ENCODE assay signal across 50 mouse cellular contexts in genomic region chr2:148819909-148820308, GRCm38 (mm10). TPM values are rescaled to one million over a fixed set of nuclear protein-coding genes. Genes with fewer than 3 reads are reported as not detected.
"Had no signal": no experiment of that assay in that cellular context is flagged by ENCODE, and none has a peak within 500 bp of the region (broad histone marks: within the 10 kb centered on the region; RNA-seq: fewer than 3 reads in every experiment).

TSS of gene Cst13 (plus strand) at chr2:148820081.

- H3K27ac ChIP-seq: heart, embryonic 10.5 days; heart, embryonic 13.5 days; heart, embryonic 15.5 days; hindbrain, embryonic 10.5 days; hindbrain, embryonic 12.5 days; hindbrain, embryonic 13.5 days; hindbrain, embryonic 14.5 days; hindbrain, embryonic 15.5 days; hindbrain, postnatal 0 days; intestine, embryonic 15.5 days; kidney, embryonic 15.5 days; kidney, postnatal 0 days; layer of hippocampus, adult 2 months had no signal

- H3K4me3 ChIP-seq: heart, embryonic 10.5 days; heart, embryonic 12.5 days; heart, embryonic 13.5 days; heart, embryonic 15.5 days; hindbrain, embryonic 10.5 days; hindbrain, embryonic 12.5 days; hindbrain, embryonic 13.5 days; hindbrain, embryonic 15.5 days; intestine, embryonic 15.5 days; kidney, embryonic 15.5 days; layer of hippocampus, adult 2 months had no signal

- H3K36me3 ChIP-seq: heart, embryonic 10.5 days; heart, embryonic 12.5 days; heart, embryonic 13.5 days; heart, embryonic 15.5 days; hindbrain, embryonic 10.5 days; hindbrain, embryonic 12.5 days; hindbrain, embryonic 13.5 days; hindbrain, embryonic 15.5 days; intestine, embryonic 15.5 days; kidney, embryonic 15.5 days had no signal

- DNase-seq: heart, postnatal 10 days; heart, postnatal 36 days; heart, postnatal 4 days; kidney, adult 11 months; kidney, adult 18-20 months; kidney, adult 2 months; kidney, adult 8-10 months; kidney, adult 9 months; kidney, postnatal 10 days; kidney, postnatal 14 days; kidney, postnatal 25 days; kidney, postnatal 36 days; kidney, postnatal 4 days; layer of hippocampus, adult 9-11 months; layer of hippocampus, postnatal 36 days had no signal

- H3K4me1 ChIP-seq: heart, embryonic 10.5 days; heart, embryonic 12.5 days; heart, embryonic 13.5 days; heart, embryonic 15.5 days; hindbrain, embryonic 10.5 days; hindbrain, embryonic 12.5 days; hindbrain, embryonic 13.5 days; hindbrain, embryonic 15.5 days; intestine, embryonic 15.5 days; kidney, embryonic 15.5 days had no signal

- H3K27me3 ChIP-seq: heart, embryonic 12.5 days; heart, embryonic 13.5 days; heart, embryonic 15.5 days; hindbrain, embryonic 12.5 days; hindbrain, embryonic 13.5 days; hindbrain, embryonic 15.5 days; intestine, embryonic 15.5 days; kidney, embryonic 15.5 days had no signal

RNA-seq across cellular contexts. Expression of gene Cst13, which starts in this region (rescaled TPM):
- total RNA-seq: heart, postnatal 10 days; heart, postnatal 25 days; heart, postnatal 36 days; heart, postnatal 4 days; hematopoietic stem cell, adult 5-6 weeks; hindbrain, postnatal 0 days; layer of hippocampus, adult 18-20 months; layer of hippocampus, adult 2 months; layer of hippocampus, adult 8-10 months; layer of hippocampus, postnatal 10 days; layer of hippocampus, postnatal 14 days; layer of hippocampus, postnatal 25 days; layer of hippocampus, postnatal 36 days; left cerebral cortex, adult 18-20 months had no signal
- polyA plus RNA-seq: heart, embryonic 10.5 days; heart, embryonic 11.5 days; heart, embryonic 12.5 days; heart, embryonic 13.5 days; heart, embryonic 14.5 days; heart, embryonic 15.5 days; heart, embryonic 16.5 days; heart, postnatal 0 days; hindbrain, embryonic 10.5 days; hindbrain, embryonic 11.5 days; hindbrain, embryonic 12.5 days; hindbrain, embryonic 13.5 days; hindbrain, embryonic 14.5 days; hindbrain, embryonic 15.5 days; hindbrain, embryonic 16.5 days; hindbrain, postnatal 0 days; inflammation-experienced regulatory T-cells, adult 6 months; intestine, embryonic 14.5 days; intestine, embryonic 15.5 days; intestine, embryonic 16.5 days; intestine, postnatal 0 days; kidney, adult 2 months; kidney, embryonic 14.5 days; kidney, embryonic 15.5 days; kidney, embryonic 16.5 days; kidney, postnatal 0 days; large intestine, adult 2 months had no signal
